Mouse (Mus musculus) ovary, postnatal 14 days (tissue): ENCODE data around the gene Atg10.

Experiments
- DNase-seq: peaks from one replicate; pipeline ENCODE4 v3.0.0; 2022; ENCODE audit warnings: low spot score

Atg10 gene

GRCm38 (mm10) chr13:91175347-91175746 is 48.4 kb downstream of the Atg10 start:
- no peak for DNase-seq

GRCm38 (mm10) chr13:91171766-91172491 is 51.8 kb downstream of the Atg10 start:
- DNase-seq, result no peak

- no peak for DNase-seq
These were observed 52.6 kb downstream of the Atg10 start for GRCm38 (mm10) chr13:91171205-91171604.

GRCm38 (mm10) chr13:91169529-91170319 is 54.0 kb downstream of the Atg10 start:
- no peak for DNase-seq

- DNase-seq, result no peak
These were observed 55.3 kb downstream of the Atg10 start for GRCm38 (mm10) chr13:91168486-91168885.

- no peak for DNase-seq
These were observed 56.2 kb downstream of the Atg10 start for GRCm38 (mm10) chr13:91167561-91167960.

GRCm38 (mm10) chr13:91166286-91166685 is 57.5 kb downstream of the Atg10 start:
- no peak for DNase-seq

- no peak for DNase-seq
These were observed 58.6 kb downstream of the Atg10 start for GRCm38 (mm10) chr13:91165200-91165599.

- DNase-seq, result no peak
These were observed 60.5 kb downstream of the Atg10 start for GRCm38 (mm10) chr13:91163292-91163691.

- DNase-seq, result no peak
These were observed 61.3 kb downstream of the Atg10 start for GRCm38 (mm10) chr13:91162452-91162851.

- no peak for DNase-seq
These were observed 63.2 kb downstream of the Atg10 start for GRCm38 (mm10) chr13:91160616-91161015.

GRCm38 (mm10) chr13:91159881-91160280 is 63.9 kb downstream of the Atg10 start:
- no peak for DNase-seq

- DNase-seq, result no peak
These were observed 65.8 kb downstream of the Atg10 start for GRCm38 (mm10) chr13:91157941-91158340.

GRCm38 (mm10) chr13:91157429-91157828 is 66.3 kb downstream of the Atg10 start:
- no peak for DNase-seq

GRCm38 (mm10) chr13:91156949-91157348 is 66.8 kb downstream of the Atg10 start:
- DNase-seq, result no peak

- DNase-seq, result no peak
These were observed 67.5 kb downstream of the Atg10 start for GRCm38 (mm10) chr13:91156308-91156707.

GRCm38 (mm10) chr13:91155429-91156207 is 68.2 kb downstream of the Atg10 start:
- no peak for DNase-seq

GRCm38 (mm10) chr13:91154622-91155021 is 69.1 kb downstream of the Atg10 start:
- no peak for DNase-seq

GRCm38 (mm10) chr13:91136337-91136736 is 87.4 kb downstream of the Atg10 start:
- DNase-seq, result no peak

GRCm38 (mm10) chr13:91133334-91133890 is 90.4 kb downstream of the Atg10 start:
- no peak for DNase-seq

GRCm38 (mm10) chr13:91129071-91129470 is 94.7 kb downstream of the Atg10 start:
- no peak for DNase-seq

GRCm38 (mm10) chr13:91128581-91128980 is 95.2 kb downstream of the Atg10 start:
- DNase-seq, result no peak
